Mouse (Mus musculus) kidney, postnatal 4 days (tissue): Measurements from ENCODE around the gene Nol3.
"Not testable (repeated sequence)": the region's sequence is repeated elsewhere in the genome, so short reads cannot be mapped to it uniquely, and the experiment has no call there.

Experiments used
- DNase-seq, 2 experiments: peaks; one replicate each; pipeline ENCODE4 v3.0.0; 2021; ENCODE audit warnings: mixed read lengths in 2 of 2

Nol3 gene

DNA sequence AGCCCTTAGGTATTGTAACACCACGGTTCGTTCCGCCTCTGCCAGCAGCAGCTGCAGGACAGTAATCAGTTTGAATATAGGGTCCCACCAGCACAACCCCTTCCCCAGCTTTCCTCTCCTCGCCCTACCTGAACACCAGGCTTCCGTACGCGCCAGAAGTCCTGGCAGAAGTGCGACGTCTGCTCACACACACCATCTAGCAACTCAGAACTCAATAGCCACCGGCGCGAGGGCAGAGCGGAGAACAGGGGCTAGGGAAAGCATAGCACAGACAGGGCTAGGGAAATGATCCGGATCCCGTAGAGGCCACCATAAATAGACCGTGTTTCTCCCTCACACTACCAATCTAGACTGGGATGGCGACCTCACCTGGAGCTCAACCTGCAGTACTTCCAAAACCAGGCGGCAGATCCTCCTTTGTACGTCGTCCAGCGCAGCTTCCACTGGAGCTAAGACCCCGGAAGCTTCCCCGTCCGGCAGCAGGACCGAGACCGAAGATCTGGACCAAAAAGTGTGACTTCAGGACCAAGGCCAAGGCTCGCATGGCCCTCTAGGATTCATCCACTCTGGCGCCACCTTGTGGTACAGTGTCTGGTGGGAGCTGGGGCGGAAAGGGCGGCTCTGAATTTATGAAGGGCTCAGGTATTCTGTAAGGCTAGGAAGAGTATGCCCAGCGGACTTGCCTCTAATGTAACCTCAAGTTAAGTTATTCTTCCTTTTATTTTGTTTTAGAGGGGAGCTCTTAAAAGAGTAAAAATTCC, 14.8 kb downstream of the Nol3 start:
- peak; percentile 98 to 99 for DNase-seq

DNA sequence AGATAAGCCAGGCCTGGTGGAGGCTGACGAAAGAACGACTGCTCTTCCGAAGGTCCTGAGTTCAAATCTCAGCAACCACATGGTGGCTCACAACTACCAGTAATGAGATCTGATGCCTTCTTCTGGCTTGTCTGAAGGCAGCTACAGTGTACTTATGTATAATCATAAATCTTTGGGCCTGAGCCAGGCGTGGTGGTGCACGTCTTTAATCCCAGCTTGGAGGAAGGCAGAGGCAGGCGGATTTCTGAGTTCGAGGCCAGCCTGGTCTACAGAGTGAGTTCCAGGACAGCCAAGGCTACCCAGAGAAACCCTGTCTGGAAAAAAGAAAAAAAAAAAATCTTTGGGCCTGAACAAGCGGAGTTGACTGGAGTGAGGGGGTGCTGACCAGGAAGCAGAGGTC, 15.4 kb downstream of the Nol3 start:
- DNase-seq = not testable (repeated sequence)

DNA sequence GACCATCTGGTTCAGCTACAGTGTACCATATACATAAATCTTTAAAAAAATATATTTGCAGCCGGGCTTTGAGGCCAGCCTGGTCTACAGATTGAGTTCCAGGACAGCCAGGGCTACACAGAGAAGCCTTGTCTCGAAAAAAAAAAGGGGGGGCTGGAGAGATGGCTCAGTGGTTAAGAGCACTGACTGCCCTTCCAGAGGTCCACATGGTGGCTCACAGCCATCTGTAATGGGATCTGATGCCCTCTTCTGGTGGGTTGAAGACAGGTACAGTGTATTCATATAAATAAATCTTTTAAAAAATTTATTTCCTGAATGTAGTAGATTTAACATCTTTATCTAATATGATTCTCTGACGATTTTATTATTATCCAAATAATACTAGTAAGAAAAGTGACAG, 15.9 kb downstream of the Nol3 start:
- not testable (repeated sequence) for DNase-seq

DNA sequence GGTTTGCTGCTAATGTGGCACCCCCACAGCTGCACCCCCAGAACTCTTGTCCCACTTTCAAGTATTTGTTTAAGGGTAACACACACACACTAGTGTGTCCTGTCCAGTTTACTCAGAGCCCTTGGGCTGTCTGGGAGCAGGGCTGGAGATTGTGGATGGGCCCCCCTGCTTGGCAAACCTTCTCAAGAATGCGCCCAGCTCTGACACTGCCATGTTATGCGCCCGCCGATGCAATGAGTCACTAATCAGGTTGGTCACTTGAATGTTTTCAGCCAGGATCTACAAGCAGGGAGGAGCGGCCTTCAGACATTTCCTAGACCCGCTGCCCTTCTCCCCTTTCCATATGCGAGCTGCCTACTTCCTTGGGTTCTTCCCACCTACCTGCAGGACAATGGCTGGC, 16.5 kb downstream of the Nol3 start:
- DNase-seq = no peak

DNA sequence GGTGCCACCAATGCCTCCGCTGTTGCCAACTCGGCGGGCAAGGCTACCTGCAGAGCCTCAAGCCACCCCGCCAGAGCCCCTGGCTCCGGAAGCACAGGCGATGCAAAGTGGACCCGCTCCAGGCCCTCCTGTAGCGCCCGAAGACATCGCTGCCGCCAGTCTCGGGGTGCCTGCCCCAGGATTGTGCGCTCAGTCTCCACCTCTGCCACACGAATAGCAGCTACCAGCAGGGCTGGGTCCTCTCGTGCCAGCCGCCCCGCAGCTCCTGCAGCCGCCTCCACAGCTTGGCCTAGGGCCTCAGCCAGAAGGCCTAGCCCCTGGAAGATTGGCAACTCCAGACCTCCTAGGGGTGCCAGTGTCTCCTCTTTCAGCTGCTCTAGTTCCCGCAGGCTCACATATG, 17.5 kb downstream of the Nol3 start:
- no peak for DNase-seq

DNA sequence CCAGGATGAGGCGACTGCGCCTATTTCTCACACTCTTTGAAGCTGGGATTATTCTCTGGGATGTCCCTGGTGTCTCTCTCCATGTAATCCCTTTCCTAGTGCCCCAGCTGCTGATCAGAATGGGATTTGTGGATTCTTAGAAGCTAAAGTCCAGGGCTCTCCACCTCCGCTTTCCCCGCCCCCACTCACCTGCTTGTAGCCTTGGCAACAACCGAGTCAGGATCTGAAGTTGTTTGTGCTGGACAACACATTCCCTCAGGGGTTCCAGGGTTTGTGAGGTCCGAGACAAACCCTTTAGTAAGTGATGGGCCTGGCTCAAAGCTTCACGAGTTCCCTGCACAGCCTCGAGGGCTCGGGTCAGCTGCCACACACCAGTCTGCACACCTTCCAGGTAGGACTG, 18.8 kb downstream of the Nol3 start:
- DNase-seq = no peak

DNA sequence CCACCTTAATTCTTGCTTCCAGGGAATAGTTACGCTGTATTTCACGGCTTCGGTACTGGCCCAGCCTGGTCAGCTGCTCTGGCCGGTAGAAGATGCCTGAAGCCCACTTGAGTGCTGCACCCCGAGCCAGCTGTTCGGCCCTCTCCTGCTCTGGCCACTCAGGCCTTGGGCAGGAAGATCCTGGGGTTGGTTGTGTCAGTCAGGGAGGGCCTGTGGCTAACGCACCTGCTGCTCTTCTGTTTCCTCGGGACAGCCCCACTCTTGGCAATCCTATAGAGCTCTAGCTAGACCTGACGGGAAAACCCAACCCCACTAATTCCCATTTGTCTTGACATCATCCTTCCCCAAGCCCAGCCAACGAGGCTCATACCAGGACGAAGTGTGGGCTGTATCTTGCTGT, 19.3 kb downstream of the Nol3 start:
- DNase-seq = no peak

DNA sequence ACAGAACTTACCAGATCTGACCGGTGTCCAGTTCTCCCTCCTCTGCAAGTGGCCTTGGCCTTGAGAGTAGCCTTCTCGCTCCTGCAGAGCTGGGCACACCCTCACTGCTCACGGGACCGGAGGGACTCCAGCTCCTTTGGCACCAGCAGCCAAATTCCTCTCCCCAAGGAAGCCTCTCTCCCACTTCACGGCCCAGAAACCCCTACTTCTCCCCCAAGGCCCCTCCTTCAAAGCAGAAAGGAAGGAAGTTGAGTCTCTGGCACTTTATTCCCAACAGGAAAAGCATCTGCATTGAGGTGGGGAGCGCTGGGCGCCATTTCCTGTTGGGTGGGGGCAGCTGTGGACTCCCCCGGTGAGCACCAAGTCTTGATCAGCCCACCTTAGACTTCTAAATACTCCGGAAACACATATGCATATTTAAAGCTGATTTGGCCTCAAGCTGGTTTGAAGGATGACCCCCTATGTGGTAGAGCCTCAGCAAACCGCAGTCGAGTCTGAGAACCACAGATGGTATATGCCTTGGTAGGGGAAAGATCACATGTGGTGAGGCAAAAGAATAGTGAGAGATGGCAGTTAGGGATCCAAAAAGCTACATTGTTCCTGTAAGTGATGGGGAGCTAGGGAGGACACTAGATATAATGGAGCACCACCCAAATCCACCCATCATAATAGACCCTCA, 20.1 kb downstream of the Nol3 start, which contains the start of gene Exoc3l:
Gene Exoc3l, minus strand, starts transcription at position 207 of the 679 bp plus-strand sequence.
- DNase-seq = peak in 1 of 2 experiments; percentile 54

DNA sequence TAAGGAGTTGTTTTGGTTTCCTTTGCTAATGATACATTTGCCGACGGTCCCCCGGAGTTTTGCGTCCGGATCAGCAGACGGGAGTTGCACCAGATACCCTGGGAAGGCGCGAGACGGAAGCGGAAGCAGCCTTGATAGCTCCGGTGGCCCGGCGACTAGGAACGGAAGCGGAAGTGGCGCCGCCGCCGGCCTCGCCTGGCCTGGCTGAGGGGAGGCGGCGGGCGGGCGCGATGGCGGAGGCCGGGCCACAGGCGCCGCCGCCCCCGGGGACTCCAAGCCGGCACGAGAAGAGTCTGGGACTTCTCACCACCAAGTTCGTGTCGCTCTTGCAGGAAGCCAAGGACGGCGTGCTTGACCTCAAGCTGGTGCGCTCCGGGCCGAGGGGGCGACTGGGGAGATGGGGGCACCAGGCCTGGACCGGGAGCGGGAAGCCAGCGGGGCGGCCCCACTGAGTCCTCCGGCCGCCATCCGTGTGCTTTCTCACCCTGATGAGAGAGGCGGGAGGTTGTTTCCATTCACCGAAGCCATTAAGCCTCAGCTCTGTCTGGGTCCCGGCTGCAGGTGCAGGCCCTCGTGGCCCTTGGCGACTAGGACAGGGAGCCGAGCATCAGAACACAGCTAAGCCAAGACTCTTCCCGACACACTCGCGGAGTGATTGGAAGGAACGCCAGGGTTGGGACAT, 21.7 kb downstream of the Nol3 start, which contains the start of gene E2f4:
Gene E2f4, plus strand, starts transcription at position 153 of the 682 bp plus-strand sequence.
- DNase-seq = peak; percentile 93 to 96

DNA sequence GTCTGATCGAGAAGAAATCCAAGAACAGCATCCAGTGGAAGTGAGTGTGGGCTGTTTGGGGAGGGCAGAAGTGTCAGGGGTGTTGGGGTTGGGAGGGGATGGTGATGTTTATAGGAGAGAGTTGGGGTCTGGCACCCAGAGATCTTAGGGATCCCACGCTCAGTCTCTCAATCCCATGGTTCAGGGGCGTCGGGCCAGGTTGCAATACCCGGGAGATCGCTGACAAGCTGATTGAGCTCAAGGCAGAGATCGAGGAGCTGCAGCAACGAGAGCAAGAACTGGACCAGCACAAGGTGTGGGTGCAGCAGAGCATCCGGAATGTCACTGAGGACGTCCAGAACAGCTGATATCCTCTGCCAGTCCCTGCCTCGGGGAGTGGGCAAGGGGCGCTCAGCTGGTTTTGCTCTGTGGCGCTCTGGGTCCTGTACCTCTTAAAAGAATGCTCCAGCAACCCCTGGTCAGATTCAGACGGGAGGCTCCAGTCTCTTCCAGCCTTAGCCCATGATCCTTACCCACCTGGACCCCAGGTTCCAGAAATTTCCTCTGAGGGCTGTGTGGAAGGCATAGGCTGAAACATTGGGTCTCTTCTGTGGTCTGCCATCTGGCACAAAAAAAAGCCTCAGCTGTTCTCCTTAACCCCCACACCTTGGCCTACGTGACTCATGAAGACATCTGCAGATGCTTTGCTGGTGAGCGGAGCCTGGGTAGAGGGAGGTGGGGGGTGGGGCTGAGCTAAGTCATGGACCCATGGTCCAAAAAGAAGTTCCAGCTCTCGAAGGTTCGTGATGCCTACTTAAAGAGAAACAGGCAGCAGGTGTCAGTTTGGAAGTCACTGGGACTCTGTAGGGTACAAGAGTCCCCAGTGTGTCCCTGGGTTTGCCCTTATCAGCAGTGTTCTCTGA, 22.7 kb downstream of the Nol3 start:
- DNase-seq = no peak

DNA sequence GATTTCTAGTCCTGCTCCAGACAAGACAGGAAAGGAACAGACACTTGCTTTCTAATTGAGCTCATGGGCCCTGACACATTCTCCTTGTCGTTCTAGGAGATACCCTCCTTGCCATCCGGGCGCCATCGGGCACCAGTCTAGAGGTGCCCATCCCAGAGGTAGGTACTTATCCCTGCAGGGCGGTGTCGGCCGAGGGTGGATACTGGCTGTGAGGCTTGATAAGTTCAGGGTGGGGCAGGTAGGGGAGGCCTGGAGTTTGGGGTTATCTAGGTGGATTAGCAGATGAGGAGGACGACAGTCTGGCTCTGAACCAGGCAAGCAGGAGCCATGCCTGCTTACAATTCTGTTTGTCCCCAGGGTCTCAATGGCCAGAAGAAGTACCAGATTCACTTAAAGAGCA, 24.0 kb downstream of the Nol3 start:
- DNase-seq = no peak

DNA sequence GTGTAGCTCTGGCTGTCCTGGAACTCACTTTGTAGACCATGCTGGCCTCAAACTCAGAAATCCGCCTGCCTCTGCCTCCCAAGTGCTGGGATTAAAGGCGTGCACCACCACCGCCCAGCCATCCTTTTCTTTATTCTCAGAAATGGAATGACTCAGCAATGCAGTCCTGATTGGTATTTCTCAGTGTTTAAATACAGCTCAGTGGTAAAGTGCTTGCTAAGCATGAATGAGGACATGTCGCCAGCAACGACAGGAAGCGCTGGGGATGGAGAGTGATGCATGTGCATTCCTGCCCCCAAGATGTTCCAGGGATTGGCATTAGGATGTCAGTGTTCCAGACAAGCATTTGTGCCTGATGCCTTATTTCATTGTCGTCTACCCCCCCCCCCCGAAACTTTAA, 27.5 kb downstream of the Nol3 start:
- DNase-seq = no peak

DNA sequence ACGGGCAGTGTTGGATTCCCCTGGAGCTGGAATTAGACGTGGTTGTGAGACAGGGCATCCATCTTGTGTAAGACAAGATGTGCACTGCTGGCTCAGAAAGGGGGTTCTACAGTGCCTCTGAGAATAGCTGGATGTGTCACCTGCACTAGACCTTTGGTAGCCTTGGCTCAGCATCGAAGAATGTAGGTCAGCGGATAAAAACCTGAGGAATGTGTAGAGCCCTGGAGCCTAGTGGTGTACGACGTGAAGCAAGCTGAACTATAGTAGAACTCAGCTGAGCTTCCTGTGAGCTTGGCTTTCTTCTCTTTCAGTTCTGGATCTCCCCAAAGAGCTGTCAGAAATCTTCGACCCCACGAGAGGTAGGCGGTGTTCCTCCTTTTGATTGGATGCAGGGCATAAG, 27.9 kb downstream of the Nol3 start:
- DNase-seq = no peak

DNA sequence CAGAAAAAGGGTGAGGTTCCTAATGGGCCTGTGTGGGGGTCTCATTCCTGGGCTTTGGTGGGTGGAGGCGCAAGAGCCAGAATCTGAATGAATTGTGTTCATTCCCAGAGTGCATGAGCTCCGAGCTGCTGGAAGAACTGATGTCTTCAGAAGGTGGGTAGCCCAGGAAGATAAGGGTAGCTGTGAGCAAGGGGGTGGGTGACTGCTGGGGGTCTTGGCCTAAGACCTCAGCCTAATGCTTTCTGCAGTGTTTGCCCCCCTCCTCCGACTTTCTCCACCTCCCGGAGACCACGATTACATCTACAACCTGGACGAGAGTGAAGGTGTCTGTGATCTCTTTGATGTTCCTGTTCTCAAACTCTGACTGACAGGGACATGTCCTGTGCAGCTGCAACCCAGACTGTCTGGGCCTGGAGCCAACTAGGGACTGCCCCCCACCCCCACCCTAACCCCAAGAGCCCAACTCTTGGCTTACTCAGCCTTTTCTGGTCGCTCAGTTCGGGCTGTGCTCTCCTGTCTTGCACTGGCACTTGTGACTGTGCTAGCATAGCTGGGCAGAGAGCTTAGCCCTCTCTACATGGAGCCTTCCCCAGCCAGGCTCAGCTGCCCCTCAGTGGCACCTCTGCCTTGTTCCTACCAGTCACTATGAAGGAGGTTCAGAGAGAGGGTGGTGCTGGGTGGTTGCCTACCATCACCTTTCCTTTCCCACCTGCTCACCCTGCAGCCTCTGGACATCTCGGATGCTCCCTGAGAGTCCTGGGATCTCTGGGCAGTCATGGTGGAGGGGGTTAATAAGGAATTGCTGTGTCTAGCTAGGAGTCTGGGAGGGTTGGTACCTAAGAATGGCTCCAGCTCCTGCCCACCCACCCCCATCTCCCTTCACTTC, 28.6 kb downstream of the Nol3 start:
- no peak for DNase-seq

DNA sequence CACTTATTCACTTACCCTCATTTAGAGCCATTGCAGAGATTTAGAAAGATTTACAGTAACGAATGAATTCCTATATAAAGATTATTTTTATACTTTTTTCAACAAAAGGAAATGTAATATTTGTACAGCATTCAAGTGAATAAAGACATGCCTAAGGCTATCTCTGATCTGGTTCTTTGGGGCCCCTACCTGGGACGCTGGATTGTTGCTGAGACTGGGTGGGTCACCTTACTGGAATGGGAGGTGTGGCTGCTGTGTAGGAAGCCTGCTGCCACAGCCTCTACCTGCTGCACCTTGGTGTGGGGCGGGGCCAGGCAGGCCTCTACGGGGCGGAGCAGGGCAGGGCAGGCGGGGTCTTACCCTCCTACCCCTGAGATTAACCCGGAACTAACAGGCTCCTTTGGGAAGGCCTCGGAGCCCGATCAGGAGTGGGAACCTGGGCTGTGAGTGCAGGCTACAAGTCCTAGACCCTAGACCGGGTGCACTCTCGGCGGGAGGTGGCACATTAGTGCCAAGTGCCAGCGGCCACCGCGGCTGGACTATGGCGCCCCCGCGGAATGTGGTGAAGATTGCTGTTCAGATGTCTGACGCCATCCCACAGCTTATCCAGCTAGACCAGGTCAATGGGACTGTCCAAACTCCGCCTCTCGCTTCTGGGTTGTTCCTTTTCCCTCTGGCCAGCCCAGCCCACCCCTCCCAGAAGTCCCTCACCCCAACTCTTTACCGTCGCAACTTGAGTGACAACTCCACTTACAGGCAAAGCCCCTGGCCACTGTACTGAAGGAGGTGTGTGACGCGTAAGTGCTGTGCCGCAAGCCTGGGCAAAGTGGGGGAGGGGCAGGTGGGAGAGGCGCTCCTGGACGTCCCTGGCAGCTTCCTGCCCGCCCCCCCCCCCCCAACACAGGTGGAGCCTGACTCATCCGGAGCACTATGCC, 29.5 kb downstream of the Nol3 start, which contains the start of gene Elmo3:
Gene Elmo3, plus strand, starts transcription at position 391 of the 935 bp plus-strand sequence.
- peak; percentile 80 to 88 for DNase-seq

DNA sequence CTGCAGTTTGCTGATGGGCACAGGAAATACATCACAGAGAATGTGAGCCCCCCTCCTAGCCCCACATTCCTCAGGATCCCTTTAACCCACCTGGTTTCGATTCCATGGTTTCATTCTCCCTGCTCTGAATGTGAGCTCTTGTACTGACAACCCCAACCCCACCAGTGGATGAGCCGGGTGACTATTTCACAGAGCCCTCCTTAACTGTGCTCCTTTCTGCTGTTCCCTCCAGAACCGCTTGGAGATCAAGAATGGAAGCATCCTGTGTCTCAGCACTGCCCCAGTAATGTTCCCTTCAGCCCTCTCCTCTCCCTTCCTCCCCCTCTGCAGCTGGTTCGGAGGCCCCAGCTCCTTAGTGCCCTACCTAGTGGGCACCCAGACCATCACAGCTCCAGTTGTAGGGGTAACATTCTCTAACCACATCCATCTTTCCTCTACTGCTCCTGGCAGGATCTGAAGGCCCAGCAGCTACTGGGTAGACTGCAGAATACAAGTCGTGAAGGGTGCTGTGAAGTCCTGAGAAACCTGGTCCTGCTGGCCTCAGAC, 30.3 kb downstream of the Nol3 start:
- no peak for DNase-seq

DNA sequence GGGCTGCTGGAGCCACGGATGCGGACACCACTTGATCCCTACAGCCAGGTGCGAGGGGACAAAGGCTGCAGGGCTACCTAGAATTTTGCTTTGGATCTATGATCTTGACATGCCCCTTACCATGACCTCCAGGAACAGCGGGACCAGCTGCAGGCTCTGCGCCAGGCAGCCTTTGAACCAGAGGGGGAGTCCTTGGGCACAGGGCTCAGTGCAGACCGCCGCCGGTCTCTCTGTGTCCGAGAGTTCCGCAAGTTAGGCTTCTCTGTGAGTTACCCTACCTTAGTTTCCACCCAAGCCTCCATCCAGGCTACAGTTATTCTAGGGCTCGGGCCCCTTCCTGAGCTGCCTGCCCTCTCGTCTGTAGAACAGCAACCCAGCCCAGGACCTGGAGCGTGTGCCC, 31.7 kb downstream of the Nol3 start:
- no peak for DNase-seq

DNA sequence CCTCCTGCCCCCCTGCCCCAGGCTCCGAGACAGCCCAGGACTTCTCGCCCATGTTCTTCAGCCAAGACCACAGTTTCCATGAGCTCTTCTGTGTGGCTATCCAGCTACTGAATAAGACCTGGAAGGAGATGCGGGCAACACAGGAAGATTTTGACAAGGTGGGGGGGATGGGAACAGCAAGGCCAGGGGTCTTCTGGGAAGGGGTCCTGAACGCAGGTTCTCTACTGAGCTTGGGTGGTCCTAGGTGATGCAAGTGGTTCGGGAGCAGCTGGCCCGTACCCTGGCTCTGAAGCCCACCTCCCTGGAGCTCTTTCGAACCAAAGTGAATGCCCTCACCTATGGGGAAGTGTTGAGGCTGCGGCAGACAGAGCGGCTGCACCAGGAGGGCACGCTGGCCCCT, 32.5 kb downstream of the Nol3 start:
- no peak for DNase-seq

DNA sequence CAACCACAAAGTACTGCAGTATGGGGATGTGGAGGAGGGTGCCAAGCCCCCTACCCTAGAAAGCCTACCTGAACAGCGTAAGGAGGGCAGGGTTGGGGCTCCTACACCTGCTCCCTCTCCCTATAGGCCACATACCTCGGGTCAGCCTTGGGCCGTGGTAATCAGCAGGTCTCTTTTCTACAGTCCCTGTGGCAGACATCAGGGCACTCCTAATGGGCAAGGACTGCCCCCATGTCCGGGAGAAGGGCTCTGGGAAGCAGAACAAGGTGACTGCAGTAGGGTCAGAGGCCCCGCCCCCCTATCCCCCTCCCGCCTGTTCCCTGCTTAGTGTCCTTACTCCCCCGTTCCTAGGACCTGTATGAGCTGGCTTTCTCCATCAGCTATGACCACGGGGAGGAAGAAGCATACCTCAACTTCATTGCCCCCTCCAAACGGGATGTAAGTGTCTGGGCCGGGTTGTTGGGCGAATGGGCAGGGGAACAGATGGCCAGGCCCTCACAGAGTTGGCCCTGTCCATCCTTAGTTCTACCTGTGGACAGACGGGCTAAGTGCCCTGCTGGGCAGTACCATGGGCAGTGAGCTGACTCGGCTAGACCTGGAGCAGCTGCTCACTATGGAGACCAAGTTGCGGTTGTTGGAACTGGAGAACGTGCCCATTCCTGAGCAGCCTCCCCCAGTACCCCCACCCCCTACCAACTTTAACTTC, 33.4 kb downstream of the Nol3 start:
- no peak for DNase-seq
